Mouse (Mus musculus) midbrain, embryonic 16.5 days (tissue): ENCODE data around the gene Kcnip3. TPM values are rescaled to one million over a fixed set of nuclear protein-coding genes. Genes with fewer than 3 reads are reported as not detected.

ENCODE experiments used
- ATAC-seq: fragments of 200-750 bp; cut with Nextera tagmentation; 2 replicates; pipeline ENCODE4 v1.8.0; 2017; ENCODE audit warnings: moderate TSS enrichment
- H3K27ac ChIP-seq: fragments of 300-500 bp; sonication (generic); 2 replicates; pipeline ENCODE4 v1.5.1; 2014; ENCODE audit warnings: mild to moderate bottlenecking, low read length, mixed read lengths
- H3K27me3 ChIP-seq: fragments of 300-500 bp; sonication (generic); 2 replicates; pipeline ENCODE4 v1.6.1; 2014; ENCODE audit warnings: low read depth, low read length, mixed read lengths; ENCODE audit not compliant: control insufficient read depth, insufficient read depth
- H3K36me3 ChIP-seq: fragments of 300-500 bp; sonication (generic); 2 replicates; pipeline ENCODE4 v1.6.1; 2014; ENCODE audit warnings: mild to moderate bottlenecking, low read length, moderate library complexity, mixed read lengths; ENCODE audit not compliant: control insufficient read depth, insufficient read depth
- H3K4me1 ChIP-seq: fragments of 300-500 bp; sonication (generic); 2 replicates; pipeline ENCODE4 v1.6.1; 2014; ENCODE audit warnings: mild to moderate bottlenecking, low read length, mixed read lengths; ENCODE audit not compliant: control insufficient read depth, insufficient read depth
- H3K4me2 ChIP-seq: fragments of 300-500 bp; sonication (generic); 2 replicates; pipeline ENCODE4 v1.6.1; 2014; ENCODE audit warnings: mild to moderate bottlenecking, low read length, mixed read lengths
- H3K4me3 ChIP-seq: fragments of 300-500 bp; sonication (generic); 2 replicates; pipeline ENCODE4 v1.5.1; 2014; ENCODE audit warnings: low read depth, mild to moderate bottlenecking, low read length, moderate library complexity, mixed read lengths
- H3K9ac ChIP-seq: fragments of 300-500 bp; sonication (generic); 2 replicates; pipeline ENCODE4 v1.6.1; 2014; ENCODE audit warnings: low read depth, low read length, mixed read lengths
- H3K9me3 ChIP-seq: fragments of 300-500 bp; sonication (generic); replicated peaks from 2 replicates; pipeline ENCODE4 v1.6.1; 2014; ENCODE audit warnings: mild to moderate bottlenecking, low read length, mixed read lengths; ENCODE audit not compliant: control insufficient read depth, poor library complexity, severe bottlenecking
- WGBS: fragments of 180-500 bp; shearing (Covaris S2); extraction: QIAGEN DNeasy Blood & Tissue Kit; methylation state at CpG from one replicate; pipeline ENCODE4 v1.1.7; 2014; 5-methylcytosine and 5-hydroxymethylcytosine counted together
- polyA plus RNA-seq: library from polyadenylated mRNA; unstranded; fragments of >200 nt; fragmentation: Nextera tagmentation; extraction: Ambion mirVana; gene quantifications from 2 replicates; pipeline ENCODE4 v1.2.1, GENCODE M21; 2015

Kcnip3 gene
- polyA plus RNA-seq, 1 experiment from 2014 or later: 13.0 TPM

DNA sequence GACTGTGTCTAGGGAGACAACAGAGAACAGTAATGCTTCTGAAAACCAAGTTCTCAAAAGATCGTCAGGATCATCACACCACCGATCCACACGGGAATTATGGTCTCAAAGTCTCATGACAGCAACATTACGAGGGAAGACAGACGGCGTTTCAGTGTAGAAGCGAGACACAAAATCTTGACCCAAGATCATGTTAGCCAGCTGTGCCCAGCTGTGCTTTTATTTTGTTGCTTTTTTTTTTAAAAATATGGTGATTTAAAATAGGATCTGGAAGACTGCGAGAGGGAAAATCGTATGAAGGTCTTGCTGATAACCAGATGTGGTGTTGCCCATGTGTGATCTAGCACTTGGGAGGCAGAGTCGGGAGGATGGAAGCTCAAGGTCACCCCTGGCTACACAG is 51.2 kb downstream of the Kcnip3 start:
- H3K4me1 ChIP-seq: no peaks in the 10 kb centered on the region
- no peaks in the 10 kb centered on the region for H3K9me3 ChIP-seq
- no peak for ATAC-seq
- H3K27ac ChIP-seq: no peak overlapping the region
- WGBS: 95% methylated on average over 10 of the region's 10 CpGs
- no peak overlapping the region for H3K9ac ChIP-seq
- H3K4me3 ChIP-seq: no peak overlapping the region
- no peak overlapping the region for H3K4me2 ChIP-seq
- no peaks in the 10 kb centered on the region for H3K27me3 ChIP-seq
- no peaks in the 10 kb centered on the region for H3K36me3 ChIP-seq

DNA sequence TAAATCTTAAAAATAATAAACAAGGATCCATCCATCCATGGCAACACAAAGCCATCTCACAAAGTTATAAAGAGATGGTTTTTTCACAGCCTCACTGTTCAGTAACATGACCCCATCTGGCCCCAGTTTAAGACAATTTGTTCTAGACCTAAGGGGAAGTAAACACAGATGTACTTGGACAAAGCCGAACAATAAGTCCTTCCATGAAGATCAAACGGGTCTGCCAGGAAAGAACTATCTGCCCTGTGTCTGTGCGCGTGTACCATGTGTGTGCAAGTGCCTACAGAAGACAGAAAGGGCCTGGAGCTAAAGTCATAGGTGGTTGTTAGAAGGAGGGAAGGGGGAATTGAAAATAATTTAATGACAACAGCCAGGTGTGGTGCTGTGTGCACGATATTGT is 51.7 kb downstream of the Kcnip3 start:
- H3K27me3 ChIP-seq: no peaks in the 10 kb centered on the region
- no peaks in the 10 kb centered on the region for H3K4me1 ChIP-seq
- no peak overlapping the region for H3K4me2 ChIP-seq
- no peak overlapping the region for H3K9ac ChIP-seq
- ATAC-seq: no peak
- no peaks in the 10 kb centered on the region for H3K36me3 ChIP-seq
- no peaks in the 10 kb centered on the region for H3K9me3 ChIP-seq
- no peak overlapping the region for H3K4me3 ChIP-seq
- H3K27ac ChIP-seq: no peak overlapping the region
- WGBS: 88% methylated on average over 5 of the region's 5 CpGs

DNA sequence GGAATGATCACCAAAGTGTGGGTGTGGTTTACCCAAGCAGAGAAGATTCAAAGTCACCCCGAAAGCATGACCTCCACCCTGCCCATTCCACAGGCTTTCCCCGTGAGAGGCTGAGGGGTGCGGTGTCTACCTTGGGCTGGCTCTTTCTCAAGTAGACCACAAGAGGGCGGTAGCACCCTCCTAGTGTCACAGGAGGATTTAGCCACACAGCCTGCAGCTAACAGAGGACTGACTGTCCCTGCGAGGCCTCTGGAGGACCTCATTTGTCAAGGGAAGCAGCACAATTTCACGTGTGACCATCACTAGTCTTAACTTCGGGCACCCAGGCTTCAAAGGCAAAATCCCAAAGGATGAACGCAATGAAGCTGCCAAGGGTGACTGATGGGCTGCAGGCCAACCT is 59.6 kb downstream of the Kcnip3 start:
- Histone ChIP-seq H3K4me3 (no peak overlapping the region), H3K9ac (no peak overlapping the region), H3K4me1 (no peaks in the 10 kb centered on the region), H3K27me3 (no peaks in the 10 kb centered on the region), H3K36me3 (no peaks in the 10 kb centered on the region; the same call in 1 of the 2 replicates), H3K4me2 (no peak overlapping the region), H3K27ac (no peak overlapping the region), H3K9me3 (no peaks in the 10 kb centered on the region)
- 12% methylated on average over 8 of the region's 8 CpGs for WGBS
- peak; percentile 82; the same call in 1 of the 2 replicates for ATAC-seq

DNA sequence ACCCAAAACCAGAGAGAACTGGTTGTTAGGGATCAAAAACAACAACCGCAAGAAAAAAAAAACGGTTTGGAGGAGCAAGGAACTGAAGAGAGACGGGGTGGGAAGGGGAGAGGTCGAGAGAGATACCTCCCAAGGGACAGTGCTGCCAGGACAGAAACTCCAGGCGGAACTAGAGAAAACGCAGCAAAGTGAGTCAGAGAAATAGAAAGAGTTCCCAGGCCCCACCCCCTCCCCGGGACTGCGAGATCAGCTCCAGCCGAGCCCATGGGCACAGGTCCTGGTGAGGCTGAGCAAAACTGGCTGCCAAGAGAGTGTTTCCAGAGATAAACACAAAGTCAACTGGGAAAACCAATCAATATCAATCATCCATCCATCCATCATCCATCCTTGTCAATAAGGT is 60.5 kb downstream of the Kcnip3 start:
- 60% methylated on average over 9 of the region's 9 CpGs for WGBS
- H3K4me2 ChIP-seq: no peak overlapping the region
- H3K36me3 ChIP-seq: no peaks in the 10 kb centered on the region; the same call in 1 of the 2 replicates
- H3K4me3 ChIP-seq: no peak overlapping the region
- no peaks in the 10 kb centered on the region for H3K9me3 ChIP-seq
- H3K27ac ChIP-seq: no peak overlapping the region
- no peak overlapping the region for H3K9ac ChIP-seq
- no peaks in the 10 kb centered on the region for H3K27me3 ChIP-seq
- H3K4me1 ChIP-seq: no peaks in the 10 kb centered on the region
- no peak for ATAC-seq

DNA sequence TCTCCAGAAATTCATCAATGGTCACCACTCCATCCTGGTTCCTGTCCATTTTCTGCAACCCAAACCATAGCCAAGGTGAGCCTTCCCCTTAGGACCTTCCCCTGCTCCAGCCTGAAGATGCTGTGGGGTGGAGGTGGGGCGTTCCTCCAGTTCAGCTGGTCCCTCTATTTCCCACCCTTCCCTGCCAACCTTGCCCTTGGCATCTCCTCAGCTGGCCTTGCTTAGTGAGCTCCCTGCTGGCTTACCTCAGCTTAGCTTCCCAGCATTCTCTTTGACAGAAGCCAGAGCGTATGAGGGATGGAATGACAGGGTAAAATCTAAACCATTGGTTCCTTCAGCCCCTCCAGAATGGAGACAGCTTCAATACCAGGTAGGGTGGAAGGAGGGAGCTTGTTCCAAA is 62.6 kb downstream of the Kcnip3 start:
- Histone ChIP-seq H3K9me3 (no peaks in the 10 kb centered on the region), H3K27me3 (no peaks in the 10 kb centered on the region), H3K36me3 (no peaks in the 10 kb centered on the region; the same call in 1 of the 2 replicates), H3K4me3 (no peak overlapping the region), H3K9ac (no peak overlapping the region), H3K4me2 (no peak overlapping the region), H3K27ac (no peak overlapping the region), H3K4me1 (no peaks in the 10 kb centered on the region)
- no peak for ATAC-seq
- WGBS: 83% methylated on average over 2 of the region's 2 CpGs

DNA sequence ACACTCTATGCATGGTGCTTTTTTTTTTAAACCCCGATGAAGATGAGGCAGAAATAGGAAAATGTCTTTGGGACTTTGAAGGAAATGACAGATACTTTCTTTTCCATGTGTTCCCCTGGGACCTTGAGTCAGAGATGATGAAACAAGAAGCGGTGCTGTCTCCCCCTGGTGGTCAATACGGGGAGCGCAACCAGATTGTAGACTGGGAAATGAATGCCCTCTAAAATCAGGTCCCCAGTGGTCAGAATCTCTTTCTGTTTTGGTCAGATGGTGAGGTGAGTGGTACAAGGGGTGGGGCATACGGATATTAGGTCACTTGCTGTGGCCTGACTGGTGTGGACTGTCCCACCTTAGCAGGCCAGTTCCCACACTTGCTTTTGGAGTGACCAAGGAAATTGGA is 68.1 kb downstream of the Kcnip3 start:
- Histone ChIP-seq H3K27me3 (no peaks in the 10 kb centered on the region), H3K27ac (no peak overlapping the region), H3K4me2 (no peak overlapping the region), H3K9me3 (no peaks in the 10 kb centered on the region), H3K4me3 (no peak overlapping the region), H3K9ac (no peak overlapping the region), H3K4me1 (no peaks in the 10 kb centered on the region), H3K36me3 (no peaks in the 10 kb centered on the region; the same call in 1 of the 2 replicates)
- WGBS: 8% methylated on average over 5 of the region's 5 CpGs
- no peak for ATAC-seq

DNA sequence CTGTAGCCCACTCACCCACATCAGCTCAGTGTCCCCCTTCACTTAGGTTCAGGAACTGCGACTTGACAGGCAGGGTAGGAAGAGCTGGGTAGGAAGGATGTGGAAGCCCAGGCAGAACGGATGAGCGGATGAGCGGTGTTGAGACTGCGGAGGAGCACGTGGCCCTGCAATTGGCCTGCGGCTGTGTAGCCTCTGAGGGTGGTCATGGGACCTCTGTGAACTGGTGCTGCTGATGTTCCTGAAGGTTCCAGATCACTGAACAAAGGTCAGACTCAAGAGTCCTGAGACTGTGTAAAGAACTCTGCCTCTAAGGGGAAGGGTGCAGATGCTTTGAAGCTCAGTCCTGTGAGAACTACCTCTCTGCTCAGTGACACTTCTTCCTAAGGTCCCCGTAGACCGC is 68.8 kb downstream of the Kcnip3 start:
- Histone ChIP-seq H3K4me2 (no peak overlapping the region), H3K9ac (no peak overlapping the region), H3K4me1 (no peaks in the 10 kb centered on the region), H3K4me3 (no peak overlapping the region), H3K27me3 (no peaks in the 10 kb centered on the region), H3K27ac (no peak overlapping the region), H3K9me3 (no peaks in the 10 kb centered on the region), H3K36me3 (no peaks in the 10 kb centered on the region; the same call in 1 of the 2 replicates)
- WGBS: 78% methylated on average over 9 of the region's 9 CpGs
- no peak for ATAC-seq

DNA sequence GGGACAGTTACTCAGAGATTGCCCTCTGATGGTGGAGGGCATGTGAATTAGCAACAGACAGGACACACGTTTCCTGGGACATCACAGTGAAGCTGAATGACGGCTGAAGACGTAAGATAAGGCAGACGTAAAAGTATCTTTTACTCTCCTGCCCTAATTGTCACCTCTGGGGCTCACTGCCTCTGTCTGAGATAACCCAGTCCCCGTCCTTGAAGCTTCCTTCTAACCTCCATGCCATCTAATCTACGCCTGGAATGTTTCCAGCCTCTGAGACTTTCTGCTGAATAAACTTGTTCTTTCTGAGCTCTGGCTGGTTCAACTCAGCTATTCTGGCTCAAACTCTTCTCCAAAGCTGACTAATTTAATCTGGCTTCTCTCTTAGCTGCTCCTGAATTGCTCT is 70.1 kb downstream of the Kcnip3 start:
- Histone ChIP-seq H3K27me3 (no peaks in the 10 kb centered on the region), H3K4me1 (no peaks in the 10 kb centered on the region), H3K9ac (no peak overlapping the region), H3K4me3 (no peak overlapping the region), H3K4me2 (no peak overlapping the region), H3K36me3 (no peaks in the 10 kb centered on the region), H3K27ac (no peak overlapping the region), H3K9me3 (no peaks in the 10 kb centered on the region)
- 55% methylated on average over 6 of the region's 6 CpGs for WGBS
- no peak for ATAC-seq

DNA sequence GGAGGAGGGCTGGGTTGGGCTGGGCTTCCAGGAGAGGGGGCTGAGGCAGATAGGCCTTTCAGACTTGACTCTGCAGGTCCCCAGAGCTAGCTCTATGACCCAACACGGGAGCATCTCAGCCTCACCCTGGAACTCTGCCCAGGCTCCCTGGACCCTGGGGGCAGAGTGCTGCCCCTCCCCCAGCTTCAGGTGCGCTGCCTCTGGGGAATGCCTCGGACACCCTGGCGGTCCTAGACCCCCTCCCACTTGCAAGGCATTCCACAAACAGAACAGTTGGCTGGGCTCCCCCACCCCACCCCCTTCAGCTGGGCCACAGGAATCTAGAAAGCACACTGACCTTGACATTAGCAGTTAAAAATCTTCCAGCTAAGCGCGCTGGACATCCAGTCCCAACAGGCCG is 72.2 kb downstream of the Kcnip3 start:
- H3K9ac ChIP-seq: no peak overlapping the region

DNA sequence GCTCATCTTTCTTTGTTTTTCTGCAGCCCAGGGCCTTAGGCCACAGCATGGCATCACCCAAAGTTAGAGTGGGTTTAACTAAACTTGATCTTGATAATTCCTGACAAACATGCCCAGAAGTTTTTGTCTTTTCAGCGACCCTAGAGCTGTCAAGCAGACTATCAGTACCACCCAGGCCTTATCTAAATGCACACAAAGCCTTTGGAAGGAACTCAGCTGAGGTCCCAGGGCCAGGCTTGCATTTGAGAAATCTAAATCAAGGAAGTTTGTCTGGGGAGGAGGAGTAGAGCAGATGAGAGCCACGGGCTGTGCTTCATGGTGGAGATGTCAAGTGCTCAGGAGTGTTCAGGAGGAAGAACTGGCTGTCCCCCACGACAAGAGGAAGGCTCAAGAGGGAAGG is 75.0 kb downstream of the Kcnip3 start:
- no peak for ATAC-seq
- H3K36me3 ChIP-seq: no peaks in the 10 kb centered on the region
- WGBS: 44% methylated on average over 3 of the region's 3 CpGs
- no peak overlapping the region for H3K4me3 ChIP-seq
- H3K4me1 ChIP-seq: peaks cover 15% of the 10 kb centered on the region
- H3K27me3 ChIP-seq: no peaks in the 10 kb centered on the region
- H3K4me2 ChIP-seq: no peak overlapping the region
- no peak overlapping the region for H3K9ac ChIP-seq
- H3K27ac ChIP-seq: no peak overlapping the region
- H3K9me3 ChIP-seq: no peaks in the 10 kb centered on the region

More for the DNA sequence above, 72.2 kb downstream of the Kcnip3 start:
- Histone ChIP-seq H3K4me2 (no peak overlapping the region), H3K9me3 (no peaks in the 10 kb centered on the region), H3K36me3 (no peaks in the 10 kb centered on the region), H3K27me3 (no peaks in the 10 kb centered on the region), H3K27ac (no peak overlapping the region), H3K4me3 (no peak overlapping the region), H3K4me1 (peaks cover 2% of the 10 kb centered on the region; the same call in 1 of the 2 replicates)
- ATAC-seq: no peak
- WGBS: 45% methylated on average over 7 of the region's 7 CpGs
